Mouse (Mus musculus): ENCODE results near the gene Otop3. TPM values are rescaled to one million over a fixed set of nuclear protein-coding genes. Genes with fewer than 3 reads are reported as not detected.

Otop3 gene
- total RNA-seq, 2 experiments from 2014 or later: 0.14 to 0.17 TPM

DNA sequence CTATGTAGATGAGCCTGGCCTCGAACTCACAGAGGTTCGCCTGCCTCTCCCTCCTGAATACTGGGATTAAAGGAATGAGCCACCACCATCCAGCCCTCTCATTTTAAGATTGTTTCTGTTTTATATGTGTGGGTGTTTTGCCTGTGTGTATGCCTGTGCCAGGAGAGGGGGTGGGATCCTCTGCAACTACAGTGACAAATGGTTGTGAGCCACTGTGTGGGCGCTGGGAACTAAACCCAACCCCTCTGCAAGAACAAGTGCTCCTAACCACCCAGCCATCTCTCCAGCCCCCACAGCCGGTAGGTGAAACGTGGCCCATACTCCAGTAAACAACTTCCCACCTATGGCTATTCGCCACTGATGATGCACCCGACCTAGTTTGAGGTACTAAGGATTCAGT, 56.8 kb downstream of the Otop3 start:
- no peak for DNase-seq (ENCODE audit: low spot score in 2 of 2)

DNA sequence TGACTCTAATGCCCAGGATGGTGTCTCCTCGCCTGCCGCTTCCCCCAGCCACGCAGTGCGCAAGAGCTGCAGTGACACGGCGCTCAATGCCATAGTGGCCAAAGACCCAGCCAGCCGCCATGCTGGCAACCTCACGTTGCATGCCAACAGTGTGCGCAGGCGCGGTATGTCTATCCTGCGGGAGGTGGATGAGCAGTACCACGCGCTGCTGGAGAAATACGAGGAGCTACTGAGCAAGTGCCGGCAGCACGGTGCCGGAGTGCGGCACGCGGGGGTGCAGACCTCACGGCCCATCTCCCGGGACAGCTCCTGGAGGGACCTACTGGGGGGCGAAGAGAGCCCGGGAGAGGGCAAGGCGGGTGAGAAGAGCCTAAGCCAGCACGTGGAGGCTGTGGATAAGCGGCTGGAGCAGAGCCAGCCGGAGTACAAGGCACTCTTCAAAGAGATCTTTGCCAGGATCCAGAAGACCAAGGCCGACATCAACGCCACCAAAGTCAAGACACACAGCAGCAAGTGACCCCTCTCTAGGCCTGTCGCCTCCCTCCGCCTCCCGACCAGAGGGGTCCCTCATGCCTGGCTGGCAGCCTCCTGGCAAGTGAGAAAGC, 59.3 kb downstream of the Otop3 start:
- DNase-seq (ENCODE audit: low spot score in 2 of 2): no peak

Other genes starting within 250 kb of the Otop3 start
- gene Rab37, start 243.3 kb upstream of the Otop3 start, total RNA-seq (2021): 1 to 10 TPM; 1.6 to 5.1 TPM
- under 1 TPM; 0.35 to 0.76 TPM for gene Cd300lf, start 200.7 kb upstream of the Otop3 start, total RNA-seq (2021)
- gene Slc9a3r1, start 171.4 kb upstream of the Otop3 start, total RNA-seq (2021): 10 to 100 TPM; 79.3 to 82.2 TPM
- 10 to 100 TPM; 15.0 to 21.2 TPM for gene Tmem104, start 147.2 kb upstream of the Otop3 start, total RNA-seq (2021)
- gene Nat9, start 146.9 kb upstream of the Otop3 start, total RNA-seq (2021): 10 to 100 TPM; 19.3 to 19.9 TPM
- gene Grin2c, start 67.5 kb upstream of the Otop3 start, total RNA-seq (2021): 10 to 100 TPM; 41.7 to 47.0 TPM
- gene Fdxr, start 57.7 kb upstream of the Otop3 start, total RNA-seq (2021): 10 to 100 TPM; 19.4 to 21.3 TPM
- 10 to 100 TPM in 1 of 2 experiments, 1 to 10 TPM in 1; 10.0 to 10.2 TPM for gene Fads6, start 37.1 kb upstream of the Otop3 start, total RNA-seq (2021)
- gene Otop2, start 27.6 kb upstream of the Otop3 start, total RNA-seq (2021): not detected
- gene Ush1g, start 12.7 kb upstream of the Otop3 start, total RNA-seq (2021): under 1 TPM; 0.16 to 0.45 TPM
- gene Hid1, start 33.0 kb downstream of the Otop3 start, total RNA-seq (2021): 10 to 100 TPM; 90.0 to 94.3 TPM
- gene Cdr2l, start 47.2 kb downstream of the Otop3 start, total RNA-seq (2021): 10 to 100 TPM; 18.6 to 21.3 TPM
- gene Mrpl58, start 69.0 kb downstream of the Otop3 start, total RNA-seq (2021): 10 to 100 TPM; 95.7 to 96.6 TPM
- gene Atp5h, start 85.2 kb downstream of the Otop3 start, total RNA-seq (2021): 100 to 1,000 TPM; 440 to 460 TPM
- gene Kctd2, start 85.4 kb downstream of the Otop3 start, total RNA-seq (2021): 10 to 100 TPM; 59.0 to 68.3 TPM
- gene Trim80, start 105.8 kb downstream of the Otop3 start, total RNA-seq (2021): not detected
- gene Slc16a5, start 127.7 kb downstream of the Otop3 start, total RNA-seq (2021): not detected
- gene Armc7, start 140.9 kb downstream of the Otop3 start, total RNA-seq (2021): 10 to 100 TPM in 1 of 2 experiments, 1 to 10 TPM in 1; 8.7 to 10.6 TPM
- gene Nt5c, start 157.1 kb downstream of the Otop3 start, total RNA-seq (2021): 10 to 100 TPM; 68.8 to 72.5 TPM
- 100 to 1,000 TPM; 188 to 227 TPM for gene Jpt1, start 179.7 kb downstream of the Otop3 start, total RNA-seq (2021)
- 100 to 1,000 TPM; 352 to 361 TPM for gene Sumo2, start 201.5 kb downstream of the Otop3 start, total RNA-seq (2021)
- gene Nup85, start 229.7 kb downstream of the Otop3 start, total RNA-seq (2021): 10 to 100 TPM; 43.4 to 47.1 TPM

Measured in layer of hippocampus, postnatal 14 days (tissue).